Mouse (Mus musculus) neural tube, embryonic 14.5 days (tissue): ENCODE results near the gene Opcml. TPM values are rescaled to one million over a fixed set of nuclear protein-coding genes. Genes with fewer than 3 reads are reported as not detected.
A peak's percentile ranks its signal among the peaks of the same experiment; 100 is the strongest.

ENCODE experiments used
- ATAC-seq: fragments of 200-750 bp; cut with Nextera tagmentation; 2 replicates; pipeline ENCODE4 v1.8.0; 2017; ENCODE audit warnings: low read depth, mild to moderate bottlenecking, moderate TSS enrichment, moderate library complexity
- H3K27ac ChIP-seq: fragments of 300-500 bp; sonication (generic); 2 replicates; pipeline ENCODE4 v1.5.1; 2014; ENCODE audit warnings: low read depth, mild to moderate bottlenecking, control low read depth, low read length, moderate library complexity, mixed read lengths
- H3K27me3 ChIP-seq: fragments of 300-500 bp; sonication (generic); 2 replicates; pipeline ENCODE4 v1.6.1; 2014; ENCODE audit warnings: low read length; ENCODE audit not compliant: control insufficient read depth, insufficient read depth
- H3K36me3 ChIP-seq: fragments of 300-500 bp; sonication (generic); 2 replicates; pipeline ENCODE4 v1.6.1; 2014; ENCODE audit warnings: low read length, mixed read lengths; ENCODE audit not compliant: control insufficient read depth, insufficient read depth
- H3K4me1 ChIP-seq: fragments of 300-500 bp; sonication (generic); 2 replicates; pipeline ENCODE4 v1.6.1; 2014; ENCODE audit warnings: low read length; ENCODE audit not compliant: control insufficient read depth, insufficient read depth
- H3K4me2 ChIP-seq: fragments of 300-500 bp; sonication (generic); 2 replicates; pipeline ENCODE4 v1.6.1; 2014; ENCODE audit warnings: mild to moderate bottlenecking, low read depth, low read length, control low read depth
- H3K4me3 ChIP-seq: fragments of 300-500 bp; sonication (generic); 2 replicates; pipeline ENCODE4 v1.5.1; 2014; ENCODE audit warnings: low read depth, low read length, control low read depth, mixed read lengths
- H3K9ac ChIP-seq: fragments of 300-500 bp; sonication (generic); replicated peaks from 2 replicates; pipeline ENCODE4 v1.6.1; 2014; ENCODE audit warnings: low read depth, mild to moderate bottlenecking, control low read depth, low read length, mixed read lengths
- H3K9me3 ChIP-seq: fragments of 300-500 bp; sonication (generic); 2 replicates; pipeline ENCODE4 v1.6.1; 2016; ENCODE audit warnings: low read length; ENCODE audit not compliant: control insufficient read depth
- WGBS: fragments of 180-500 bp; shearing (Covaris S2); extraction: QIAGEN DNeasy Blood & Tissue Kit; methylation state at CpG from one replicate; pipeline ENCODE4 v1.1.7; 2014; 5-methylcytosine and 5-hydroxymethylcytosine counted together
- polyA plus RNA-seq: library from polyadenylated mRNA; unstranded; fragments of >200 nt; fragmentation: Nextera tagmentation; extraction: Ambion mirVana; gene quantifications from 2 replicates; pipeline ENCODE4 v1.2.1, GENCODE M21; 2014

Gene Opcml
- polyA plus RNA-seq, 1 experiment from 2014 or later = 49.3 TPM

DNA sequence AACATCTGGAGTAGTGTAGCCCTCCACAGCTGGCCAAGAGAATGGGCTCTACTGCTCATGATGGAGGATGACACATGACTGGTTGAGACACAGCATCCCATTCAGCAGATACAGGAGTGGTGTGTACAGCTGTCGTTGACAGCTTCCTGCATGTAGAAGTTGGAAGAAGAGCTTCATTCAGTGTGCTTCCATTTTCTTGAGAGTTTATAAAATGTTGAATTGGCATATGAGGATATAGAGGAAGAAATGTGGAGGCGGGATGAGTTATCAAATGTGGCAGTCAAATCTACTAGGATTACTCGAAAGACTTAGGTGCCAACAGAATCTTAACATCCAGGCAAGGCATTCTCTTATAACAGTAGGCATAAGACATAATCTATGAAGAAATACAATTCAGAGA is 723.3 kb downstream of the Opcml start:
- H3K9me3 ChIP-seq = no peaks in the 10 kb centered on the region
- H3K9ac ChIP-seq = no peak overlapping the region
- H3K4me3 ChIP-seq = no peak overlapping the region
- WGBS = 93% methylated on average over 3 of the region's 3 CpGs
- no peaks in the 10 kb centered on the region for H3K36me3 ChIP-seq
- H3K27me3 ChIP-seq = no peaks in the 10 kb centered on the region
- ATAC-seq = no peak
- H3K4me2 ChIP-seq = no peak overlapping the region
- H3K4me1 ChIP-seq = no peaks in the 10 kb centered on the region
- no peak overlapping the region for H3K27ac ChIP-seq

DNA sequence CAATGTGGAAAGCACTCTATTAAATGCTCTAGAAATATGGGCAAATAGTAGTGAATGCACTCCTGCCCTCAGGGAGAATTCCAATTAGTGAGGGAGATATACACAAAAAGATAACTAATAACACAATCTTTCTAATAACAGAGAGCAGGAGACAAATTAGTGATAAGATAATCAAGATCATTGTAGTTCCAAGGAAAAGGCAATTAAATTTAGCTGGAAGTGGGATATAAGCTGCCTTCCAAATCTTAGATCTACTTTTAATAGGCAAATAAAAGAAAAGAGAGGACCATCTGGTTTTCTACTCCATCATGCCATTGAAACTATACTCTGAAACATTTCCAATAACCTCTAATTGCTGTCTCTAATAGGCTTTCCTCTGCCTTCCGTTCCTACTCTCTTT is 742.6 kb downstream of the Opcml start:
- Histone ChIP-seq H3K9ac (no peak overlapping the region), H3K4me3 (no peak overlapping the region), H3K9me3 (no peaks in the 10 kb centered on the region), H3K4me1 (no peaks in the 10 kb centered on the region), H3K27me3 (no peaks in the 10 kb centered on the region), H3K4me2 (no peak overlapping the region), H3K27ac (no peak overlapping the region), H3K36me3 (no peaks in the 10 kb centered on the region)
- no peak for ATAC-seq
- WGBS = 59% methylated on average over 1 of the region's 1 CpGs

DNA sequence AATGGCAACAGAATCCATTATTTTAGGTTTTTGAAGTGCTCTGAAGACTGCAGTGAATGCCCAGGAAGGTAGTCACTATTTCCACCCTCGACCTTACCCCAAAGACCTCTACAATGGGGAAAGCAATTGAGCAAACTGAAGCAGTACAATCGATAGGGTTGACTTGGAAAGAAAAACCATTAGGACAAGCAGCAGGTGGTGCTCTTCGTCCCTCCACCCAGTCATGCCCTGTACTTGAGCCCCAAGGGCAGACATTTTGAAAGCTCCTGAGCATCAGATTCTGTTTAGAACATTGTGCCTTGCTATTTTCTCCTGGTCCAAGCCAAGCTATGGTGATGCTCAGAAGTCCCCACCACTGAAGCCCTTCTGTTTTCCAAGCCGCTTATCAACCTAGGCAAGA is 744.4 kb downstream of the Opcml start:
- Histone ChIP-seq H3K9ac (no peak overlapping the region), H3K4me2 (no peak overlapping the region), H3K27ac (no peak overlapping the region), H3K4me1 (no peaks in the 10 kb centered on the region), H3K4me3 (no peak overlapping the region), H3K36me3 (no peaks in the 10 kb centered on the region), H3K27me3 (no peaks in the 10 kb centered on the region), H3K9me3 (no peaks in the 10 kb centered on the region)
- ATAC-seq = no peak
- 75% methylated on average over 4 of the region's 4 CpGs for WGBS

DNA sequence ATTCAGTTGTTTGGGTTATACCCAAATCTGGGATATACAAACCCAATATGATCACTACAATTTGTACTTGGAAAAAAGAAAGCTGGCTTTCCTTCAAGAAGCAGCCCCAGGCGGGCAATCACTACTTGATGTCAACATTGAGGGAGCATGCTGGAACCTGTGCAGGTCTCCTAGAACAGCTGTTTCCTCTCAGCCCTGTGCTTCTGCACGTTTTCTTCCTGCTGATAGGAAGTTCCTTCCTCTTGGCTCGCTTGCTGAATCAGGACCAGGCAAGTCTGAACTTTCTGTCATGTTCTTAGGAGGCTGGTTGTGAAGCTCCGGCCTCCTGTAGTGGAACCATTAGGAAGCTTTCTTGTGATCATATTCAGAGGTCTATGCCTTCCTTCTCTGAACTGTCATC is 746.1 kb downstream of the Opcml start:
- no peaks in the 10 kb centered on the region for H3K9me3 ChIP-seq
- ATAC-seq = no peak
- WGBS = 81% methylated on average over 4 of the region's 4 CpGs

DNA sequence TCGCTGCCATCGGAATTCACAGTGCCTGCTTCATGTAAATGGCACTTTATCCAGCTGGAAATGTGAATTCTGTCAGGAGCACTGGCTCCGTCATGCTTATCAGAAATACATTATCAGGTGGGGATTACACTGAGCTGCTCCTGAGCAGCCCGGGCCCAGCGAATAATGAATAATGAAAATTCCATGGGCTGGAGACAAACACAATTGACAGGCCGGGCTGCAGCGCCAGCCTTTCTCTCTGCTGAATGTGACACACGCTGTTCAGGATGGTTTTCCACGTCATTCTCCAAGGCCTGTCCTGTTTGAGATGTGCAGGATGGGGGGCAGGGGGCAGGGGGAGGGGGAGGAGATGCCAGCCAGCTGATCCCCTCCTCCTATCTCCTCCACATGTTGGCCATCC is 757.6 kb downstream of the Opcml start:
- no peak for ATAC-seq

More for the DNA sequence above, 746.1 kb downstream of the Opcml start:
- Histone ChIP-seq H3K27me3 (no peaks in the 10 kb centered on the region), H3K36me3 (no peaks in the 10 kb centered on the region), H3K4me3 (no peak overlapping the region), H3K9ac (no peak overlapping the region), H3K4me1 (no peaks in the 10 kb centered on the region), H3K27ac (no peak overlapping the region), H3K4me2 (no peak overlapping the region)

DNA sequence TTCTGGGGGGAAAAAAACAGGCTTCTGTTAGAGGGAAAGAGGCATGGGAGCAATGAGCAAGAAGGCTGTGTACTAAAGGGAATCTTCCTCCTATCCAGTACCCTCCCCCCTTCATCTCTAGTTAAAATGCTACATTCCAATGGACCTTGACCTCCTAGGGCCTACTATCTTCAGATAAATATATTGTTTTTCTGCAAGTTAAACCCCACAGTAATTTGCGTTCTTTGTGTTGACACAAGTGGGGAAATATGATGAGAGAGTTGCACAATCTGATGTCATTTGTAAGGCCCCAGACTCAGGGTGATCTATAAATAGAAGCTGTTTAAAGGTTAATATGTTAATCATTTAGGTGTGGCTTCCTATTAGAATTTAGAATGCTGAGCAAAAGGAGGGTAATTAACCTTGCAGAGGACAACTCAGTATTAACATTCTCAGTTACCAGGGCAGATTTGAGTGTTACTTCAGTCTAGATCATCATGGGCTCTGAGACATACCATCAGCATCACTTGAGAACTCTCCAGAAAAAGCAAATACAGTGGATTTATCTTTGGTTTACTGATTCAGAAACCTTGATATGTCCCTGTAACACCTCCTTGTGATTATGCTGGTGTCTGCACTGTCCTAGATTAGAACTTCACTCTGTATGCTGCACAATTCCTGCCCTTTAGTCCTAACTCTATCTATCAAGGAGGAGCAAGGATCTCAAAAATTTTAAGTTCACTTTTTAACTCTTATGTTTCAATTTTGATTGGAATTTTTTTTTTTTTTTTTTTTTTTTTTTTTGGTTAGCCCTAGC is 762.0 kb downstream of the Opcml start:
- H3K4me1 ChIP-seq = no peaks in the 10 kb centered on the region
- no peak overlapping the region for H3K9ac ChIP-seq
- WGBS = 89% methylated on average over 1 of the region's 1 CpGs
- H3K4me3 ChIP-seq = no peak overlapping the region
- H3K36me3 ChIP-seq = no peaks in the 10 kb centered on the region
- no peaks in the 10 kb centered on the region for H3K27me3 ChIP-seq
- no peak overlapping the region for H3K4me2 ChIP-seq
- ATAC-seq = no peak
- H3K9me3 ChIP-seq = no peaks in the 10 kb centered on the region
- no peak overlapping the region for H3K27ac ChIP-seq

More for the DNA sequence above, 757.6 kb downstream of the Opcml start:
- no peak overlapping the region for H3K4me2 ChIP-seq
- no peaks in the 10 kb centered on the region for H3K9me3 ChIP-seq
- H3K9ac ChIP-seq = no peak overlapping the region
- no peak overlapping the region; the same call in 1 of the 2 replicates for H3K27ac ChIP-seq
- H3K27me3 ChIP-seq = no peaks in the 10 kb centered on the region
- WGBS = 49% methylated on average over 9 of the region's 9 CpGs
- no peaks in the 10 kb centered on the region for H3K4me1 ChIP-seq
- H3K36me3 ChIP-seq = no peaks in the 10 kb centered on the region
- H3K4me3 ChIP-seq = no peak overlapping the region

DNA sequence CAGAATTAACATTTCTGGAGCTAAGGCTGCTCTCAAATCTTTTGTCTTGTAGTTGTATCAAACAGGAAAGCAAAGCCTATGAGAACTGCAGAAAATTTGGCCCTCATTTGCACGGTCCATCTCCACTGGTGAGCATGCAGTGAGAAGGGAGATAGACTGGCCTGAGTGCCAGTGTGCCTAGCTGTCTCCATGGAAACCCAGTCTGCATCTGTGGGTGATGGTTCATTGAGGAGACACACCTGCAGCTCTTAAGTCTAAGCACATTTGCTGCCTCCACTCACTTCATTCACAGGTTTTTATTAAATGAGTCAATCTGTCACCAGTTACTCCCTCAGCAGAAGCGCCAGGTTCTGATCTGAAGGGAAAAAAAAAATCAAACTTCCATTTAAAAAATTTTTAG is 768.1 kb downstream of the Opcml start:
- no peak overlapping the region for H3K27ac ChIP-seq
- no peaks in the 10 kb centered on the region for H3K36me3 ChIP-seq
- H3K9me3 ChIP-seq = no peaks in the 10 kb centered on the region
- H3K4me3 ChIP-seq = no peak overlapping the region
- H3K4me2 ChIP-seq = no peak overlapping the region
- WGBS = 69% methylated on average over 2 of the region's 2 CpGs
- H3K4me1 ChIP-seq = peaks cover 5% of the 10 kb centered on the region; the same call in 1 of the 2 replicates
- ATAC-seq = no peak
- no peak overlapping the region for H3K9ac ChIP-seq
- H3K27me3 ChIP-seq = no peaks in the 10 kb centered on the region

DNA sequence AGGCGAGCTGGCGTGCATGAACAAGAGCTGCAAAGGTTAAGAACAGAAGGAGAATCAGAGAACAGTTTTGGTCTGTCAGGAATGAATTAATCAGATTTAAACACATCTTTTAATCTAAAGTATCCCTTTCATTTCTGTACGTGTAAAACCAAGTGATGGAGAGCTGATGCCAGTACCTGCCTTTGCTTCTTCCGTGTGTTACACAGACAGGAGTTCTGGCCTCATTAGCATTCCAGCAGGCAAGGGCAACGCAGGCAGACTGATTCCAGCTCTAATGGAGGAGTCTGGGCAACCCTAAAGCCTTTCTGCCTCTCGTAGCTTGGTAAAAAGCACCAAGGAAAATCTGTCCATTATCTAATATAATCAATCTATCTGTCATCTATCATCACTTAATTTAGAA is 771.2 kb downstream of the Opcml start:
- Histone ChIP-seq H3K27me3 (no peaks in the 10 kb centered on the region), H3K4me3 (no peak overlapping the region), H3K36me3 (no peaks in the 10 kb centered on the region), H3K27ac (no peak overlapping the region), H3K4me2 (no peak overlapping the region), H3K4me1 (peaks cover 6% of the 10 kb centered on the region; the same call in 1 of the 2 replicates), H3K9ac (no peak overlapping the region), H3K9me3 (no peaks in the 10 kb centered on the region)
- ATAC-seq = no peak
- 31% methylated on average over 6 of the region's 6 CpGs for WGBS

DNA sequence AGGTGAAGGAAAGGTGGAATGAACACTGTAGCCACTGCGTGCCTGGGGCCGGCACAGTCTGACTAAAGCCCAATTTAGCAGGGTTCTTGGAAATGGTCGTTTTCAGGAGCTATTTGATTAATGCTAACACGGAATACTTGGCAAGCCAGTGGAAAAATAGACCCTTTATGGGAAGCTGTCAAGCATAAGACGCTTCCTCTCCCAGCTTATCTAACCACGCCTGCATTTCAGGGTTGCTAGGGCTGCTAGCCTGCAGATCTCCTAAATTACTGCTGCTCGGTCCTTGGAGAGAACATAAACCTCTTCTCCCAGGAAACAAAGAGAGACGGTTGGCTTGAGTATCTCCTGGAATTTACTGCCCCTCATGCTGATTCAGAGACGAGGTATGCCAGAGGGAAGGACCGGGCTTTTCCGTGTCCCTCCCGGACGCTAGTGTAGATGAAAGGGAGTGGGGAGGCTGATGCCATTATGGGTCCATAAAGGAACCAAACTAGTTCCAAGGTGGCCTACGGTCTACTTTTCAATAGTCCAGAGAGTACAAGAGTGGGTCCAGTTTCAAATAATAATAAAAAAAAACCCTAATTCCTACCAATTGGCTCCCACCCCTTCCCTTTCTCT is 772.6 kb downstream of the Opcml start:
- Histone ChIP-seq H3K27me3 (no peaks in the 10 kb centered on the region), H3K36me3 (no peaks in the 10 kb centered on the region), H3K27ac (peak overlapping the region; percentile 39; the same call in 1 of the 2 replicates), H3K9me3 (no peaks in the 10 kb centered on the region), H3K4me2 (peak overlapping the region; percentile 11; the same call in 1 of the 2 replicates), H3K4me3 (no peak overlapping the region), H3K9ac (0 out of 2 replicates have a peak overlapping the region, but pooled peaks have one; percentile 16), H3K4me1 (peaks cover 6% of the 10 kb centered on the region; the same call in 1 of the 2 replicates)
- ATAC-seq = no peak; the same call in 1 of the 2 replicates
- 12% methylated on average over 14 of the region's 14 CpGs for WGBS
